Mouse (Mus musculus) urinary bladder, postnatal 4 days (tissue): ENCODE results near the gene Dync1h1.
"Not testable (repeated sequence)": the region's sequence is repeated elsewhere in the genome, so short reads cannot be mapped to it uniquely, and the experiment has no call there.

Experiments used
- DNase-seq, 2 experiments: peaks; one replicate each; pipeline ENCODE4 v3.0.0; 2021 to 2022; ENCODE audit warnings: low spot score in 2 of 2

Gene Dync1h1

DNA sequence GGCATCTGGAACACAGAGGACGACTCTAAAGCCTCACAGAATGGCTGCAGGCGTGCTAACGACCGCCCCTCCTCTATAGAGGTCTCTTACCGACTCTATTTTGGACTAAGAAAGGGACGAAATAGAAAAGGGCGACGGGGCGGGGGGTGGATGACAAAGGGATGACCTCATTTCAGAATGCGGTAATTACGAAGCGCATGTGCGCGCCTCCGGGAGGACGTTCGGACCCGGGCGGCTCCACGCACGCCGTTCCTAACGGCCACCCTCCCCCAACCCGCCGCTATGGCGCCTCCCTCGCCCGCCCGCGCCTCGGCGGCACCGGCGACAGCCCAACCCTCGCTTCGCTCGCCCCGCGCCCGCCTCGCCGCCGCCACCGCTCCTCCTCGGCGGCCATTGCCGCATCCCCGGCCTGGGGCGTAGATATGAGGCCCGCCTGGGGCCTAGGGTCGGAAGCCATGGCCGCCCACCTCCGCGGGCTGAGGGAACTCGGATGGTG lies 94.5 kb downstream of the Dync1h1 start:
- peak in 1 of 2 experiments; percentile 65 for DNase-seq

DNA sequence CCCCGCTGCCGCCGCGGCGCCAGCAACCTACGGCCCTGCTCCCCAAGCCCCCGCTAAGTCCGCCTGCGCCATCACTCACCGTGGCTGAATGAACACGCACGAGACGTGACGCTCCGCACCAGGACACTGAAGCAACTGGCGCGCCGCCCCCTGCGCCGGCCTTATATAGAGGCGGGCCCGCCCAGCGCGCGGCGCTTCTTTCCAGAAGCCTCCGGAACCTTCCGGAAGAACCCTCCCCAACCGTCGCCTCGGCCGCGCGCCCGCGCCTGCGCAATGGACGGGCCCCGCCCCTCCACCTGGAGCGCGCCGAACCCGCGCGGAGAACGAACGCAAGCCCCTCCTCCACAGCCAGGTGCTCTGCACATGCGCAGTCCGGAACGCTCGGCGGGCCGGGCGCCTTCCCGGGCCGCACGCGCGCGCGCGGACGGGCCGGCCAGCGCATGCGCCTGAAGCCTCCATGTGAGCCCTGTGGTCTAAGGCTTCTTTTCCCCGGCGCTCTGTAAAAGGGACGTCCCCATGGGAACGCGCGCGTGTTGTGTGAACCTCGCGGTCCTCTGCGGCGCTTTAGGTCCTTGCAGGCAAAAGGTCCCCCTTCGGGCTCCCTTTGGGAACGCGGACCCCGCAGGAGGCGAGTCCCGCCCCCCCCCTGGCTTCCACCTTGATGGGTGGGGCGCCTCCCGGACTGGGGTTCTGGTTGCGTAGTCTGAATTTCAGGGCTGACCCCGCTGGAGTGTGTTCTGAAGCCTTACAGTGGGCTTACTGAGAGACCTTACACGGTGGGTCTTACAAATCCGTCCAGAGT lies 95.1 kb downstream of the Dync1h1 start:
- peak; percentile 99 for DNase-seq

DNA sequence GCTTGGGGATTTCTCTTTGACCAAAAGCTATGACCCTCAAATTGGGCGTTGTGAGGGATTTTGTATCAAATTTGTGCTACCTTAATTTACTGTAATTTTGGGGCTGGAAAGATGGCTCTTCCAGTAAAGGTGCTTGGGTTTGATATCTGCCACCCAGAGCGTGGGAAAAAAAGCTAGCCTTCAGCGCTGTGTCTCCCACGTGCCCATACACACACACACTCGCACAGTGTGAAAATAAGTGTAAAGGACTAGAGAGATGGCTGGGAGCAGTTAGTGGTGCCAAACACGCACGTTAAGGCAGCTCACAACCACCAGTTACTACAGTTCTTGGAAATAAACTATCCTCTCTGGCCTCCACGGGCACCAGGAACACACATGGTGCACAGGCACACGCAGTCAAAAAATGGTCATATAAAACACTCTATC lies 95.7 kb downstream of the Dync1h1 start:
- DNase-seq: no peak

DNA sequence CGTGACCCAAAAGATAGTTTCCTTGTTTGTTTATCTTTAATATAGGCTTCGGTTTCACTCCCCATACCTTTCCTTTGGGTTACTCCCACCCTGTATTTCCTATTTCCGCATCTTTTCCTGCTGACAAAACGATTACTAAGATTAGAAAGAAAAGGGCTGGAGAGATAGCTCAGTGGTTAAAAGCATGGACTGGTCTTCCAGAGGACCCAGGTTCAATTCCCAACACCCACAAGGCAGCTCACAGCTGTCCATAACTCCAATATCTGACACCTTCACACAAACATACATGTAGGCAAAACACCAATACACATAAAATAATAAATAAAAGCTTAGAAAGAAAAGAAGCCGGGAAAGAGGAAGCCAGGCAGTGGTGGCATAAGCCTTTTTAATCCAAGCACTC lies 96.2 kb downstream of the Dync1h1 start:
- no peak for DNase-seq

DNA sequence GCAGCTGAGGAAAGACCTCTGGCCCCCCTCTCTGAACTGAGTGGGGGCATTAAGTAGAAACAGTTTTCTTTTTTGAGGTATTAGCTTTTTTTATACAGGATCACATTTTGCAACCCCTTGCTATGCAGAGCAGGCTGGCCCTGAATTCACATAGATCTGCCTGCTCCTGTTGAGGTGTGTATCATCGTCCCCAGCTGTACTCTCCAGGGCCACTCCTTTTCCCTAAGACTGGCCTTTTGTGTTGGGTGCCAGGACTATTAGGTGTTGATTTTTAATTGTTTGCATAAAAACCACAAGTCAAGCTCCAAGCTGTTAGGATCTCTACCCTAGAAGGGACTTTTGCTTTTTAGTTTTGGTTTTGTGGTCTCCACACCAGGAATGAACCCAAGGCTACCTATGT lies 96.8 kb downstream of the Dync1h1 start:
- DNase-seq: no peak

DNA sequence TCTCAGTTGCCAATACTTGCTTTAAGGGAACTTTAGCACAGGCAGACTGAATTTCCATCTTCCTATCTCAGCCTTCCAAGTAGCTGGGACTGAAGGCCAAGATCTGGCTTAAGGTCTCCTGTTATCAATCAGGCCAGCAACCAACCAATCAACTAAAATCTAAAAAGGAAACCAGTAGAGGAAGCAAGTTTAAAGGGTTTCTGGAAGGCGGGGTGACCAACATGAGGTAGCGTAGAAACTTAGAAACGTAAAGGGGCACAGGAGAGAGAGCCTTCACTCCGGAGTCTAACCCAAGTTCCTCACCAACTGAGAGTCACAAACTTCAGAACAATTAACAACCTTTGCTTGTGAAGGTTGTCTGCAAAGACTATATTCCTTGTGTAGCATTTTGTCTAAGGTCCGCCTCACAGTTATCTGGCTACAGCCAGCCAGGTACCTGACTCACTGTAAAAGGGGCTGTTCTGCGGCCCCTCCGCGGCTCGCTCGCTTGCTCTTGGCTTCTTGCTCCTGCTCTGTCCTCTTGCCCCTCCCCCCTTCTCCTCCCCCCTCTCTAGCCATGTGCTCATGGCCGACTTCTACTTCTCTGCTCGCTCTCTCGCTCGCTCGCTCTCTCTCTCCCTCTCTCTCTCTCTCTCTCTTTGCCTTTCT lies 97.4 kb downstream of the Dync1h1 start:
- DNase-seq: no peak

DNA sequence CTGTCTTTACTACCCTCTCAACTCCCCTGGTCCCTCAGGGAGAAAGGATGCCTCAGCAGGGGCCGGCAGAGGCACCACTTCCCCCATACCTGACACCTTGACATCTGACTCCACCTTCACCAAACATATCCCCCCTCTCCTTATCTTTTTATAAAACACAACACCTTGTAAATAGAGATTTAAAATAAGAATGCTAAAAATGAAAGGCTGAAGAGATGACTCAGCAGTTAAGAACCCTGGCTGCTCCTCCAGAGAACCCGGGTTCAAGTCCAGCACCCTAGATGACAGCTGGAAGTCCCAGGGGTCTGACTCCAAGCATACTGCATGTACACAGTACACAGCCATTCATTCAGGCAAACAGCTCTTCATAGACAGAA lies 97.9 kb downstream of the Dync1h1 start:
- no peak for DNase-seq

DNA sequence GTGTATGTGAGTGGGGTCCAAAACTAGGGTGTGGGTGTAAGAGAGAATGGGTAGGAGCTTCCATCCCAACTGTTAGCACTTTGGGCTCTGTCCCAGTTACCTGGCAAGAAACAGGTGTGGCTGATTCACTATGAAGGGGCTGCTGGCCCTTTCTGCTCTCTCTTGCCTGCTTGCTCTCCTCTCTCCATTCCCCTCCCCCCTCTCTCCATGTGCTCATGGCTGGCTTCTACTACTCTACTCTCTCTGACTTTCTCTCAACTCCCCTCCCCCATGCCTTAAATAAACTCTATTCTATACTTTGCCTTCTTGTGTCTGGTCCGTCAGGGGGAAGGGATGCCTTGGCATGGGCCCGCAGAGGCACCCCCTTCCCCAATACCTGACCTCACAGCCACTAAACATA lies 99.5 kb downstream of the Dync1h1 start:
- no peak for DNase-seq

DNA sequence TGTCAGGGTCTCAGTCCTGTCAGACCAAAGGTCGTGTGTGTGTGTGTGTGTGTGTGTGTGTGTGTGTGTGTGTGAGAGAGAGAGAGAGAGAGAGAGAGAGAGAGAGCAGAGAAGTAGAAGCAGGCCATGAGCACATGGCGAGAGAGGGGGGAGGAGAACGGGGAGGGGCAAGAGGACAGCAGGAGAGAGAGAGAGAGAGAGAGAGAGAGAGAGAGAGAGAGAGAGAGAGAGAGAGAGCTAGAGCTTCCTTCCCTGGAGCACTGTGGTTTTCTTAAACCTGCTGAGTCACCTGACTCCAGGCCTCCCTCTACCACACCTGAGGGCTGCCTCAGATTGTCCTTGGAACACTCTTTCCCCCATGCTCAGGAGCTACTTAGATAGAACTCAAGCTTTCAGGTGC lies 100.1 kb downstream of the Dync1h1 start:
- not testable (repeated sequence) for DNase-seq

DNA sequence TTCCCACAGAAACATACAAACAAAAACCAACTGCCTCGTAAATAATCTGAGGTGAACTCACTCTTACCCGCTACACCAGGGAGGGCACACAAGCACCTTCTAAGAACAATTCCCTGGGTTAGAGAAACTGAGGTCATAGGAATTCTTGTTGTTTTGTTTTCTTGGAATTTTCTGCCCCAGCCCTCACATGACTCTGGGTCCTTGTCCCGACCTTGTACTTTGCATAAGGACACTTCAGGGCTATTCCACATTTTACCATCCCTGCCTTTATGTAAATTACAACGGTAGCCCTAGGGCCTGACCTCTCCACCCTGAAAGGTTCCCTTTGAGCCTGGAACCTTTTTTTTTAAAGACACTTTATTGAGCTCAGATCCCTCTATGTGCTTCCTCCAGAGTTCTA lies 101.3 kb downstream of the Dync1h1 start, which contains the start of gene Hsp90aa1:
Gene Hsp90aa1, minus strand, starts transcription at position 173 of the 400 bp plus-strand sequence.
- DNase-seq: no peak

DNA sequence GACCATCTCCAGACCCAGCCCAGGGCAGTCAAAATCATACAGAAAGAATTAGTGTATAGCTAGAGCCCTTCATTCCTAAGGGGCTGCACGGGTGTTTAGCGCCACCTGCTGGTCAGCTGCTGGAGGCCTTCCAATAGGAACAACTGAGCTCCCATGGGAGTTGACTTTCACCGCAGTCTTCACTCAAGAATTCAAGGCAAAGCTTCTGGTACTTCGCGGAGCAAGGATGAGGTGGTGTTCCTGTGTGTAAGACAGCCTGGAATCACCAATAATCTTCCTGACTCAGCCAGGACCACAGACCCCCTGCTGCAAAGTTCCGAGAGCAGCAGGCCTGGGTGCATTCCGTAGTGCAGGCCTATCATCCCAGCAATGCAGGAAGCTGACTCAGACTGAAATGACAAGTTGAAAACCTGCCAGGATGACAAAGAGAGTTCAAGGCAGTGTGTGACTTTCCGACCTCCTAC lies 101.8 kb downstream of the Dync1h1 start:
- DNase-seq: peak; percentile 75 to 91

DNA sequence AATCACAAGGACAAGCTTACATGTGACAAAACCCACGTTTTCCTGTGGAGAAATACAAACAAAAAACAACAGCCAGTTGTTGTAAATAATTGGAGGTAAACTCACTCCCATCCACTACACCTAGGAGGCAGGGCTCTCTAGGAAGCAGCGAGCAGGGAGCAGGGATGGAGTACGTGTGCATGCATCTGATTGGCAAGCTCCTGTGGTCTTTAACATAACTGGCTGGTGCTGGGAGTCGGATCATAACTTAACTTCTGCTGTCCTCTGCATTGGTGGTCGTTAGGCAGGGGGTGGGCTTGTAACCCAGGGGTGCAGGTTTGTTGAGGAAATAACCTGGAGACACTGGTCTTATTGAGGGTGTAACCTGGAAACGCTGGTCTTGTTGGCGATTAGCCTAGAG lies 102.4 kb downstream of the Dync1h1 start:
- no peak for DNase-seq

DNA sequence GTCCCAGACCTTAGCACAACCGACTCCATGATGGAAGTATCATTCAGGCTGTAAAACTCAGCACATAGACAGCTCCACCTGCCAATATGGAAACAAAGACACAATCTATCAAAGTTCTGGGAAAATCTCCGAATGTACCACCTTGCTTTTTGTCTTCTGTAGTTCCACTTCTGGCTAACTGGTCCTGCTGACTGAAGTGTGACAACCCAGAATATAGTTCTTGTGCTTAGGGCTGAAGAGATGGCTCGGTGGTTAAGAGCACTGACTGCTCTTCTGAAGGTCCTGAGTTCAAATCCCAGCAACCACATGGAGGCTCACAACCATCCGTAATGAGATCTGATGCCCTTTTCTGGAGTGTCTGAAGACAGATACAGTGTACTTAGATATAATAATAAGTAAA lies 104.2 kb downstream of the Dync1h1 start:
- DNase-seq: not testable (repeated sequence)

DNA sequence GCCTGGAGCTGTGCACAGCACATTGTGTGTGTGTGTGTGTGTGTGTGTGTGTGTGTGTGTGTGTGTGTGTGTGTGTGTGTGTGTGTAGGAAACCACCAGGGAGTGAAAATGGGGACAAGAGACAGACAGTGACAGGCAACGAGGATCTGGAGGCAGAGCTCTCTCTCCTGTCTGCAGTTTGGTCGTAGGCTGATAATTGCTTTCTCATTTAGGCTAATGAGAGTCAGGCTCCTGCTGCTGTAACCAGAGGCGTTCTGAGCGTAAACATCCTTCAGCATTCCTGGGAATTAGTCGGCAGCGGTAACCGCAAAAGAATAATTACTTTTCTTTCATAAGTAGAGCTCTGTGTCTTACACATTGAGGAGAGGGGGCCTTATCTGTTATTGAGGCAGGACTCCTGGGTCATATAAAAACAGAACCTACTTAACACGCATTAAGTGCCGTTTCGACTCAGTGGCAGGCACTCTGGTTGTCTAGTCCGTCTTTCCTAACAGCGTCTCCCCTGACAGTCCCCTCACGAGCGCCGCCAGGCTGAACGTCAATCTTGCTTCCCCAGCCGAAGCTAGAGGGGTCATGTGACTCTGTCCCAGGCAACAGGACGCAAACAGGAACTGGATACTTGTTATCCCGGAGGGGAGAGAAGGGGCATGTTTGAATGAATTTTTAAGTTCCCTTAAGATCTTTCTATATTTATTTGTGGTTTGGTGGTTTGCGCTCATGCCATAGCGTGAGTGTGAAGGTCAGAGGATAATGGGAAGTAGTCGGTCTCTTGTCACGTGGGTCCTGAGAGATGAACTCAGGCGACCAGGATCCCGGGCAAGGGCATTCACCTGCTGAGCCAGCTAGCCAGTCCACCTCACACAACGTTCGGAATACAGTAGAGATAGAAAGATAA lies 105.3 kb downstream of the Dync1h1 start:
- DNase-seq: no peak

DNA sequence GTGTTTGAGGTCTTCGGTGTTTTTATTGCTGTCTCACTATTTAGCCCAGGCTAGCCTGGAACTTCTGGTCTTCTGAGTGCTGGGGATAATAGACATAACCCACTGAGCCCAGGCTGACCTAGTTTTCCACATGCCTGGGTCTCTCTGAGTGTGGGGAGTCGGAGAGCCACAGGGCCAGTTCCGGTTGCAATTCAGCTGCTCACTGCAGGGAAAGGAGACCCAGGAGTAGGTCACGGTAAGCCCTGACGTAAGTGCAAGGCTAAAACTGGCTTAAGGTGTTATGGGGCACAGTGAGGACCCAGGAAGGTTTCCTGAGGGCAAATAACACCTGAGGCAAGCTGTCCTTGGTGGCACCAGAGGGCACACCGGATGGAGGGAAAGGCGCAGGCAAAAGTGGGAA lies 106.2 kb downstream of the Dync1h1 start:
- no peak for DNase-seq

DNA sequence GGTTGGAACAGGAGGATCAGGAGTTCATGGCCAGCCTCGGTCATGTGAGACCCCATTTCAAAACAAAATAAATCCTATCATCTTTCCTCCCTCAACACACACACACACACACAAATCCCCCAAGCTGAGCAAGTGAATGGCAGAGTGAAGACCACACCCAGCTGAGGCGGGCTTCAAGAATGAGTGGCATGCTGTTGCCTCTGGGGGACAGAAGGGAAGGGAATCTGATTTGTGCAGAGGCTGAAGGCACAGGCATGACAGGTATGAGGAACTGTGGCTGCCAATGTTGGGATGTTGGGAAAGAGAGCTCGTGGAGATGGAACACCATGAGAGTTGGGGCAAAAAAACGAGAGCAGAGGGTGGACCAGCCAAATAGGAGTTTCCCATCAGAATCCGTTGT lies 110.0 kb downstream of the Dync1h1 start:
- no peak for DNase-seq

DNA sequence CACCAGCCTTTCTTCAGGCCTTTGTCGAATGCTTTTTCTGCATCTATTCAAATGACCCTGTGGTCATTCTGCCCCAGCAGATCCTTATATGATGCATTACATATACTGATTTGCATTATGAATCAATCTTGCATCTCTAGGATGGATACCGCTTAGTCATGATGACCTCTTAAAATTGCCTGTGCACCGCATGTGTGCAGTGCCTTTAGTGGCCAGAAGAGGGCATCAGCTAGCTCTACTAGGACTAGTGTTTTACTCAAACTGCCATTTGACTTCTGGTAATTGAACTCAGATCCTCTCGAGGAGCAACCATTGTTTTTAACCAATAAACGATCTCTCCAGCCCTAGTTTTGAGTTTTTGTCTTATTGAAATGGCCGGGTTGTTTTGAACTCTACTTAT lies 112.5 kb downstream of the Dync1h1 start:
- DNase-seq: no peak

DNA sequence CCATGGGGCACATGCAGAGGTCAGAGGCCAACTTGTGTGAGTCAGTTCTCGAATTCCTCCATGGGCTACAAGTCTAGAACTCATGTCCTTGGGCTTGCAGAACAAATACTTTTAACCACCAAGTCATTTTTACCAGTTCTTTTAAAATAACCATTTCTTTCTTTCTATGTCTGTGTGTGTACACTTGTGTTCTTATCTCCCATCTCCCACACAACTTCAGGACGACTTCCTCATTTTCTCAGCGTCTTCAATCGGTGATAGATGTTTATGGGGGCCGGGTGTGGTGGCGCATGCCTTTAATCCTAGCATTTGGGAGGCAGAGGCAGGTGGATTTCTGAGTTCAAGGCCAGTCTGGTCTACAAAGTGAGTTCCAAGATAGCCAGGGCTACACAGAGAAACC lies 113.0 kb downstream of the Dync1h1 start:
- DNase-seq: no peak

DNA sequence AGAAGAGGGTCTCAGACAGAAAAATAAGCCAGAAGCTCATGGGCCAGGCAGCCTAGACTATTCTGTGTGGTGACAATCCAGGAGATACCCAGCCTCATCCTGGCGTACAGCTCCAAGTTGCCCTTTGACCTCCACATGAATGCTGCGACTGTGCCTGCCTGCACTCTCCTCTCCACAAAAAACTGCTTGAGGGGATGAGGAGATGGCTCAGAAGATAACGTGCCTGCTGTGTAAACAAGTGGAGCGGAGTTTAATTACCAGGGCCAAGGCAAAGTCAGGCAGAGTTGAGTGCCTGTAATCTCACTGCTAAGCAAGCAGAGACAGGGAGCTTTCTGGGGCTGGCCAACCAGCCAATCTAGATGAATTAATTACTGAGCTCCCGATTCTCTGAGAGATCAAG lies 114.8 kb downstream of the Dync1h1 start:
- no peak for DNase-seq
